Mouse (Mus musculus) heart, embryonic 12.5 days (tissue): ENCODE data around the gene Cntd1. TPM values are rescaled to one million over a fixed set of nuclear protein-coding genes. Genes with fewer than 3 reads are reported as not detected.
A peak's percentile ranks its signal among the peaks of the same experiment; 100 is the strongest.

Experiments used
- ATAC-seq: fragments of 200-750 bp; cut with Nextera tagmentation; 2 replicates; pipeline ENCODE4 v1.8.0; 2017; ENCODE audit warnings: moderate TSS enrichment, moderate library complexity; ENCODE audit not compliant: insufficient number of reproducible peaks, low FRiP score
- H3K27ac ChIP-seq: fragments of 300-500 bp; sonication (generic); 2 replicates; pipeline ENCODE4 v1.5.1; 2016; ENCODE audit warnings: mild to moderate bottlenecking, moderate library complexity; ENCODE audit not compliant: poor library complexity, severe bottlenecking
- H3K27me3 ChIP-seq: fragments of 300-500 bp; sonication (generic); replicated peaks from 2 replicates; pipeline ENCODE4 v1.6.1; 2016; ENCODE audit warnings: mild to moderate bottlenecking, moderate library complexity
- H3K36me3 ChIP-seq: fragments of 300-500 bp; sonication (generic); 2 replicates; pipeline ENCODE4 v1.6.1; 2016; ENCODE audit warnings: mild to moderate bottlenecking, moderate library complexity
- H3K4me1 ChIP-seq: fragments of 300-500 bp; sonication (generic); replicated peaks from 2 replicates; pipeline ENCODE4 v1.6.1; 2016; ENCODE audit warnings: mild to moderate bottlenecking
- H3K4me2 ChIP-seq: fragments of 300-500 bp; sonication (generic); 2 replicates; pipeline ENCODE4 v1.6.1; 2016; ENCODE audit warnings: mild to moderate bottlenecking, moderate library complexity
- H3K4me3 ChIP-seq: fragments of 300-500 bp; sonication (generic); 2 replicates; pipeline ENCODE4 v1.5.1; 2016; ENCODE audit warnings: mild to moderate bottlenecking
- H3K9ac ChIP-seq: fragments of 300-500 bp; sonication (generic); 2 replicates; pipeline ENCODE4 v1.6.1; 2016; ENCODE audit warnings: mild to moderate bottlenecking, moderate library complexity
- H3K9me3 ChIP-seq: fragments of 300-500 bp; sonication (generic); replicated peaks from 2 replicates; pipeline ENCODE4 v1.6.1; 2016; ENCODE audit warnings: mild to moderate bottlenecking, moderate library complexity
- WGBS: fragments of 180-500 bp; shearing (Covaris S2); methylation state at CpG from one replicate; pipeline ENCODE4 v1.1.7; 2016; 5-methylcytosine and 5-hydroxymethylcytosine counted together
- polyA plus RNA-seq: library from polyadenylated mRNA; unstranded; fragments of >200 nt; fragmentation: Nextera tagmentation; extraction: Ambion mirVana; gene quantifications from 2 replicates; pipeline ENCODE4 v1.2.1, GENCODE M21; 2016

Gene Cntd1
- polyA plus RNA-seq, 1 experiment from 2014 or later, result 1.5 TPM

- H3K9me3 ChIP-seq, result no peaks in the 10 kb centered on the region
- 62% methylated on average over 13 of the region's 13 CpGs for WGBS
- peaks cover 18% of the 10 kb centered on the region for H3K36me3 ChIP-seq
- no peak overlapping the region for H3K4me3 ChIP-seq
- no peaks in the 10 kb centered on the region for H3K27me3 ChIP-seq
- peak overlapping the region; percentile 79 for H3K27ac ChIP-seq
- ATAC-seq, result no peak
- no peak overlapping the region for H3K4me2 ChIP-seq
- peaks cover 60% of the 10 kb centered on the region for H3K4me1 ChIP-seq
- no peak overlapping the region for H3K9ac ChIP-seq
These were observed 22.7 kb upstream of the Cntd1 start for GRCm38 (mm10) chr11:101255826-101256775.

DNA sequence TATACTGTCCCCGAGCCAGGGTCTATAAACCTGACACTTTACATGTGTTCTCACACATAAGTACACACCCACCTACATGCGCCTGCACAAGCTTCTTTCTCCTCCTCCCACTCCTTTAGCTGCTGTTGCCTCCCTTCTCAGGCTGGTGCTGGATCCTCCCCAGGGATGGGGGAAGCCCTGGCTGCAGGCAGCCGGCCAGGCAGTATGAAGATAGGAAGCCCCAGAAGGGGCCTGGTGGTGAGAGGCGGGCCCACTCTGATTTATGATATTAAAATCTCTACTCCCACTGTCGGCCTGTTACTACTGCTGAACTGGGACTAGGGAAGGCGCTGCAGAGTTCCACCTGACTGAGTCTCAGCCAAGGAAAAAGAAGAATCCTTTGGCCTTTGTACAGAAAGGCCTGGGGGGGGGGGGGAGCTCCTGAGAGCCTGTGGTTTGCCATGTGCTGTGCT, 19.5 kb upstream of the Cntd1 start:
- WGBS, result 32% methylated on average over 6 of the region's 6 CpGs
- Histone ChIP-seq H3K27ac (peak overlapping the region; percentile 88), H3K4me3 (peak overlapping the region; percentile 64), H3K9me3 (no peaks in the 10 kb centered on the region), H3K36me3 (peaks cover 18% of the 10 kb centered on the region), H3K9ac (peak overlapping the region; percentile 89), H3K4me2 (peak overlapping the region; percentile 87), H3K4me1 (peaks cover 78% of the 10 kb centered on the region), H3K27me3 (peaks cover 23% of the 10 kb centered on the region)
- ATAC-seq, result peak; percentile 7; the same call in 1 of the 2 replicates

GRCm38 (mm10) chr11:101259948-101260825, 18.6 kb upstream of the Cntd1 start, which contains the start of gene Wnk4:
Gene Wnk4, plus strand, starts transcription at chr11:101260567.
- H3K4me2 ChIP-seq, result peak within 1 kb of the TSS; percentile 87
- under 1% methylated on average over 43 of the region's 43 CpGs for WGBS
- peak within 1 kb of the TSS; percentile 64 for H3K4me3 ChIP-seq
- peaks cover 81% of the 10 kb centered on the region for H3K4me1 ChIP-seq
- H3K27ac ChIP-seq, result peak within 1 kb of the TSS; percentile 88
- peaks cover 29% of the 10 kb centered on the region for H3K27me3 ChIP-seq
- ATAC-seq, result peak; percentile 90
- peak within 1 kb of the TSS; percentile 89 for H3K9ac ChIP-seq
- H3K36me3 ChIP-seq, result peaks cover 18% of the 10 kb centered on the region
- H3K9me3 ChIP-seq, result no peaks in the 10 kb centered on the region

GRCm38 (mm10) chr11:101260826-101261380, 17.9 kb upstream of the Cntd1 start:
- H3K27ac ChIP-seq, result peak overlapping the region; percentile 88
- peaks cover 77% of the 10 kb centered on the region for H3K4me1 ChIP-seq
- ATAC-seq, result no peak
- H3K4me2 ChIP-seq, result peak overlapping the region; percentile 87
- peaks cover 30% of the 10 kb centered on the region for H3K27me3 ChIP-seq
- H3K4me3 ChIP-seq, result peak overlapping the region; percentile 64
- H3K36me3 ChIP-seq, result peaks cover 17% of the 10 kb centered on the region
- no peaks in the 10 kb centered on the region for H3K9me3 ChIP-seq
- WGBS, result under 1% methylated on average over 30 of the region's 30 CpGs
- H3K9ac ChIP-seq, result peak overlapping the region; percentile 89

GRCm38 (mm10) chr11:101262272-101262967, 16.4 kb upstream of the Cntd1 start:
- H3K27ac ChIP-seq, result no peak overlapping the region
- WGBS, result 4% methylated on average over 24 of the region's 24 CpGs
- peak overlapping the region; percentile 87 for H3K4me2 ChIP-seq
- ATAC-seq, result no peak
- peaks cover 38% of the 10 kb centered on the region for H3K27me3 ChIP-seq
- H3K4me3 ChIP-seq, result peak overlapping the region; percentile 64
- H3K9me3 ChIP-seq, result no peaks in the 10 kb centered on the region
- H3K9ac ChIP-seq, result peak overlapping the region; percentile 89
- peaks cover 8% of the 10 kb centered on the region for H3K36me3 ChIP-seq
- peaks cover 69% of the 10 kb centered on the region for H3K4me1 ChIP-seq

DNA sequence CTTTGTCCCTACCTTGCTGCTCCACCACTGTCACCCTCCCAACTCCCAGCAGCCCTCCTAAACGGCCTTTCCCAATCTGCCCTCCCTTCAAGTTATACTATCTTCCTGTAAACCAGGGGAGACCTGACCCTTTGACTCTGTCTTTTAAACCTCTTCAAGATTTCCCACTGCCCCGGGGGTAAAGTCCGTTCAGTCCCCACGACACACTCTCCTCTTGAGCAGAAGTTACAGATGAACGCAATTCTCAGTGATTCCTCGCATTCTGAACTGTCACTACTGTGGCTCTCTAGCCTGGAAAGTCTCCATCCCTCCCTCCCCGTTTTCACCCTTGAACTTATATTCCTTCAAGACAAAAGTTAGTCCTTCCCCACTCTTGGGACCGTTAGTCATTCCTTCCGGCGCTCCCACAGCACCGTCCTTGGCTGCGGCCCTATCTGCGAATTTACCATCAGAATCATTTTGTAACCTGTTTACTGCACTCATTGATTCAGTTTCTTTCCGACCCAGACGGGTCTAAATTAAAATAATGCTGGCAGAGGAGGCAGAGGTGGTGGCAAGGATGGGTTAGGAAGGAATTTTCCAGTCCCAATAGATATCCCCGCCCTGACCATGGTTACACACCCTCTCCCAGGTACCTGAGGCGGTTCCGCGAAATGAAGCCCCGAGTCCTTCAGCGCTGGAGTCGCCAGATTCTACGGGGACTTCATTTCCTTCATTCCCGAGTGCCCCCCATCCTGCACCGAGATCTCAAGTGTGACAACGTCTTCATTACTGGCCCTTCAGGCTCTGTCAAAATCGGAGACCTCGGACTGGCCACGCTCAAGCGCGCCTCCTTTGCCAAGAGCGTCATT, 15.4 kb upstream of the Cntd1 start:
- Histone ChIP-seq H3K4me1 (peaks cover 62% of the 10 kb centered on the region), H3K27ac (no peak overlapping the region), H3K36me3 (peaks cover 2% of the 10 kb centered on the region; the same call in 1 of the 2 replicates), H3K27me3 (peaks cover 42% of the 10 kb centered on the region), H3K4me3 (peak overlapping the region; percentile 64), H3K9ac (peak overlapping the region; percentile 42; the same call in 1 of the 2 replicates), H3K4me2 (peak overlapping the region; percentile 87), H3K9me3 (no peaks in the 10 kb centered on the region)
- no peak for ATAC-seq
- WGBS, result 12% methylated on average over 32 of the region's 32 CpGs

DNA sequence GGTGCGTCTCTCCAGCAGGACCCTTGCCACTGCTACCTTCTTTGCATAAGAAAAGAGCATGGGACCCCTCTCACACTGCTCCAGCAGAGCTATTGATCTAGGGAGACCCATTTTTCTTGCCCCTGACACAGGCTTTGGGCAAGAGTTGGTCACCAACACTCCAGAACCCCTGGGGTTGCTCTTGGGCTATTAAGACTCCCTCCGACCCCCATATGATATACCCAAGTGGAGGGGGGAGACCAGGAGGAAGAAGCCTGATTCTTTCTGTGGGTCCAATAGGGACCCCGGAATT, 14.9 kb upstream of the Cntd1 start:
- Histone ChIP-seq H3K36me3 (peaks cover 6% of the 10 kb centered on the region; the same call in 1 of the 2 replicates), H3K9me3 (no peaks in the 10 kb centered on the region), H3K4me2 (peak overlapping the region; percentile 87), H3K4me1 (peaks cover 58% of the 10 kb centered on the region), H3K4me3 (peak overlapping the region; percentile 64; the same call in 1 of the 2 replicates), H3K27ac (no peak overlapping the region), H3K27me3 (peaks cover 46% of the 10 kb centered on the region), H3K9ac (0 out of 2 replicates have a peak overlapping the region, but pooled peaks have one; percentile 8)
- 40% methylated on average over 3 of the region's 3 CpGs for WGBS
- no peak for ATAC-seq

- Histone ChIP-seq H3K27ac (no peak overlapping the region), H3K9ac (peak overlapping the region; percentile 38), H3K4me1 (peaks cover 58% of the 10 kb centered on the region), H3K4me3 (peak overlapping the region; percentile 35), H3K27me3 (peaks cover 46% of the 10 kb centered on the region), H3K4me2 (peak overlapping the region; percentile 64), H3K36me3 (peaks cover 6% of the 10 kb centered on the region; the same call in 1 of the 2 replicates), H3K9me3 (no peaks in the 10 kb centered on the region)
- WGBS, result 12% methylated on average over 31 of the region's 31 CpGs
- ATAC-seq, result no peak
These were observed 13.8 kb upstream of the Cntd1 start for GRCm38 (mm10) chr11:101264954-101265471.

DNA sequence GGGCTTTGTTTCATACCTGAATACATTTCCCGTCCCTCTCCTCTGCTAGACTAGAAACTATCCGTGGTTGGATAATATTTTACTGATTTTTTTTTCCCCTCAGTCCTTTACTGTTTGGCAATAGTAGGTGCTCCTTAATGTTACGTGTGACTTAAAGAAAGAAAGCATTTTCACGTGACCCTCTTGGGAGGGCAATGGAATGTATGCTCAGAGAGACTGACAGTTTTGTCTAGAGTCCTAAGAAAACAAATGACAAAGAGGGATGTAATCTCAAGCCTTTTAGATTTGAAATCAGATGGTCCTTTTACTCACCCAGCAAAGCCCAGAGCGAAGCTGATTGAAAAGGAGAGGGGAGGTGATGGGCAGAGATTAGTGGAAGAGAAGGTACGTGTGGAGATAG, 12.9 kb upstream of the Cntd1 start:
- Histone ChIP-seq H3K4me1 (peaks cover 53% of the 10 kb centered on the region), H3K4me2 (0 out of 2 replicates have a peak overlapping the region, but pooled peaks have one; percentile 64), H3K9ac (no peak overlapping the region), H3K4me3 (no peak overlapping the region), H3K27ac (no peak overlapping the region), H3K27me3 (peaks cover 46% of the 10 kb centered on the region), H3K36me3 (peaks cover 6% of the 10 kb centered on the region; the same call in 1 of the 2 replicates), H3K9me3 (no peaks in the 10 kb centered on the region)
- no peak for ATAC-seq
- WGBS, result 39% methylated on average over 6 of the region's 6 CpGs
